Mouse (Mus musculus) embryonic facial prominence, embryonic 14.5 days (tissue): Measurements from ENCODE around the gene Zfp362. TPM values are rescaled to one million over a fixed set of nuclear protein-coding genes. Genes with fewer than 3 reads are reported as not detected.

Source experiments
- ATAC-seq: fragments of 200-750 bp; cut with Nextera tagmentation; 2 replicates; pipeline ENCODE4 v1.8.0; 2017; ENCODE audit warnings: low read depth, moderate number of reproducible peaks, moderate TSS enrichment
- DNase-seq: peaks from one replicate; pipeline ENCODE4 v3.0.0-alpha.2; 2015; ENCODE audit warnings: low spot score
- H3K27ac ChIP-seq: fragments of 300-500 bp; sonication (generic); replicated peaks from 2 replicates; pipeline ENCODE4 v1.5.1; 2014; ENCODE audit warnings: low read depth, mild to moderate bottlenecking, low read length, moderate library complexity
- H3K27me3 ChIP-seq: fragments of 300-500 bp; sonication (generic); replicated peaks from 2 replicates; pipeline ENCODE4 v1.6.1; 2014; ENCODE audit warnings: low read length; ENCODE audit not compliant: control insufficient read depth, insufficient read depth
- H3K36me3 ChIP-seq: fragments of 300-500 bp; sonication (generic); 2 replicates; pipeline ENCODE4 v1.6.1; 2014; ENCODE audit warnings: low read length, mixed read lengths; ENCODE audit not compliant: control insufficient read depth, insufficient read depth
- H3K4me1 ChIP-seq: fragments of 300-500 bp; sonication (generic); 2 replicates; pipeline ENCODE4 v1.6.1; 2014; ENCODE audit warnings: antibody characterized with exemption, low read length; ENCODE audit not compliant: control insufficient read depth, insufficient read depth
- H3K4me2 ChIP-seq: fragments of 300-500 bp; sonication (generic); 2 replicates; pipeline ENCODE4 v1.6.1; 2014; ENCODE audit warnings: low read depth, mild to moderate bottlenecking, low read length, moderate library complexity, mixed read lengths
- H3K4me3 ChIP-seq: fragments of 300-500 bp; sonication (generic); 2 replicates; pipeline ENCODE4 v1.5.1; 2014; ENCODE audit warnings: low read depth, mild to moderate bottlenecking, low read length
- H3K9ac ChIP-seq: fragments of 300-500 bp; sonication (generic); 2 replicates; pipeline ENCODE4 v1.6.1; 2014; ENCODE audit warnings: low read depth, mild to moderate bottlenecking, low read length, moderate library complexity, mixed read lengths
- H3K9me3 ChIP-seq: fragments of 300-500 bp; sonication (generic); 2 replicates; pipeline ENCODE4 v1.6.1; 2016; ENCODE audit warnings: low read length; ENCODE audit not compliant: control insufficient read depth
- WGBS: fragments of 180-500 bp; shearing (Covaris S2); extraction: QIAGEN DNeasy Blood & Tissue Kit; methylation state at CpG from one replicate; pipeline ENCODE4 v1.1.7; 2014; 5-methylcytosine and 5-hydroxymethylcytosine counted together
- polyA plus RNA-seq: library from polyadenylated mRNA; unstranded; fragments of >200 nt; fragmentation: Nextera tagmentation; extraction: Ambion mirVana; gene quantifications from 2 replicates; pipeline ENCODE4 v1.2.1, GENCODE M21; 2014

Gene Zfp362
- polyA plus RNA-seq, 1 experiment from 2014 or later = 28.6 TPM

- DNase-seq = no peak
- Histone ChIP-seq H3K4me3 (no peak overlapping the region), H3K27me3 (no peaks in the 10 kb centered on the region), H3K4me2 (no peak overlapping the region), H3K9ac (no peak overlapping the region), H3K36me3 (peaks cover 3% of the 10 kb centered on the region; the same call in 1 of the 2 replicates), H3K9me3 (peaks cover 12% of the 10 kb centered on the region), H3K27ac (no peak overlapping the region), H3K4me1 (no peaks in the 10 kb centered on the region)
- WGBS = 84% methylated on average over 5 of the region's 5 CpGs
- ATAC-seq = no peak
Observed at GRCm38 (mm10) chr4:128759214-128759613, 46.6 kb downstream of the Zfp362 start.

GRCm38 (mm10) chr4:128755900-128756299 lies 49.9 kb downstream of the Zfp362 start:
- Histone ChIP-seq H3K9me3 (no peaks in the 10 kb centered on the region), H3K4me3 (no peak overlapping the region), H3K27me3 (no peaks in the 10 kb centered on the region), H3K4me2 (no peak overlapping the region), H3K27ac (no peak overlapping the region), H3K4me1 (no peaks in the 10 kb centered on the region), H3K9ac (no peak overlapping the region), H3K36me3 (peaks cover 36% of the 10 kb centered on the region)
- no peak for DNase-seq
- no peak for ATAC-seq
- WGBS = 71% methylated on average over 7 of the region's 7 CpGs

GRCm38 (mm10) chr4:128755064-128755463 lies 50.8 kb downstream of the Zfp362 start, which contains the start of gene A3galt2:
A3galt2 (plus strand) TSS chr4:128755364.
- H3K9ac ChIP-seq = no peak within 1 kb of the TSS
- WGBS = 61% methylated on average over 3 of the region's 3 CpGs
- H3K27me3 ChIP-seq = no peaks in the 10 kb centered on the region
- no peak within 1 kb of the TSS for H3K27ac ChIP-seq
- H3K4me1 ChIP-seq = no peaks in the 10 kb centered on the region
- DNase-seq = no peak
- H3K36me3 ChIP-seq = peaks cover 44% of the 10 kb centered on the region
- H3K4me3 ChIP-seq = no peak within 1 kb of the TSS
- H3K4me2 ChIP-seq = no peak within 1 kb of the TSS
- H3K9me3 ChIP-seq = no peaks in the 10 kb centered on the region
- no peak; the same call in 1 of the 2 replicates for ATAC-seq

- WGBS = 88% methylated on average over 7 of the region's 7 CpGs
- no peak for ATAC-seq
Observed at GRCm38 (mm10) chr4:128753571-128753970, 52.3 kb downstream of the Zfp362 start.

GRCm38 (mm10) chr4:128752031-128752757 lies 53.7 kb downstream of the Zfp362 start:
- Histone ChIP-seq H3K9ac (no peak overlapping the region), H3K4me3 (no peak overlapping the region), H3K27me3 (no peaks in the 10 kb centered on the region), H3K36me3 (peaks cover 69% of the 10 kb centered on the region), H3K27ac (no peak overlapping the region), H3K4me2 (no peak overlapping the region), H3K9me3 (no peaks in the 10 kb centered on the region), H3K4me1 (no peaks in the 10 kb centered on the region)
- DNase-seq (no peak), ATAC-seq (no peak)
- WGBS = 83% methylated on average over 13 of the region's 13 CpGs

More at GRCm38 (mm10) chr4:128753571-128753970, 52.3 kb downstream of the Zfp362 start:
- Histone ChIP-seq H3K9me3 (no peaks in the 10 kb centered on the region), H3K9ac (no peak overlapping the region), H3K4me1 (no peaks in the 10 kb centered on the region), H3K36me3 (peaks cover 56% of the 10 kb centered on the region), H3K27me3 (no peaks in the 10 kb centered on the region), H3K27ac (no peak overlapping the region), H3K4me2 (no peak overlapping the region), H3K4me3 (no peak overlapping the region)
- DNase-seq = no peak

GRCm38 (mm10) chr4:128751006-128751405 lies 54.8 kb downstream of the Zfp362 start:
- DNase-seq (no peak), ATAC-seq (no peak)
- Histone ChIP-seq H3K9ac (no peak overlapping the region), H3K4me1 (no peaks in the 10 kb centered on the region), H3K27me3 (no peaks in the 10 kb centered on the region), H3K9me3 (no peaks in the 10 kb centered on the region), H3K36me3 (peaks cover 81% of the 10 kb centered on the region), H3K4me3 (no peak overlapping the region), H3K27ac (no peak overlapping the region), H3K4me2 (no peak overlapping the region)
- WGBS = 58% methylated on average over 5 of the region's 5 CpGs

GRCm38 (mm10) chr4:128748309-128748708 lies 57.5 kb downstream of the Zfp362 start:
- Histone ChIP-seq H3K9me3 (no peaks in the 10 kb centered on the region), H3K4me1 (no peaks in the 10 kb centered on the region), H3K27ac (no peak overlapping the region), H3K9ac (no peak overlapping the region), H3K27me3 (no peaks in the 10 kb centered on the region), H3K4me3 (no peak overlapping the region), H3K36me3 (peaks cover 94% of the 10 kb centered on the region), H3K4me2 (no peak overlapping the region)
- DNase-seq = no peak
- WGBS = 71% methylated on average over 7 of the region's 7 CpGs
- ATAC-seq = no peak

GRCm38 (mm10) chr4:128747614-128748270 lies 58.1 kb downstream of the Zfp362 start:
- no peaks in the 10 kb centered on the region for H3K9me3 ChIP-seq
- no peaks in the 10 kb centered on the region for H3K27me3 ChIP-seq
- no peak overlapping the region for H3K9ac ChIP-seq
- no peak overlapping the region for H3K4me3 ChIP-seq
- H3K4me2 ChIP-seq = no peak overlapping the region
- 79% methylated on average over 21 of the region's 22 CpGs for WGBS
- H3K36me3 ChIP-seq = peaks cover 88% of the 10 kb centered on the region
- H3K4me1 ChIP-seq = peaks cover 5% of the 10 kb centered on the region
- DNase-seq (no peak), ATAC-seq (no peak)
- H3K27ac ChIP-seq = no peak overlapping the region
